Mouse (Mus musculus) midbrain, embryonic 14.5 days (tissue): ENCODE results near the gene Lin52. TPM values are rescaled to one million over a fixed set of nuclear protein-coding genes. Genes with fewer than 3 reads are reported as not detected.
"Not testable (repeated sequence)": the region's sequence is repeated elsewhere in the genome, so short reads cannot be mapped to it uniquely, and the experiment has no call there.

Experiments used
- ATAC-seq: fragments of 200-750 bp; cut with Nextera tagmentation; 2 replicates; pipeline ENCODE4 v1.8.0; 2017; ENCODE audit warnings: moderate number of reproducible peaks, moderate library complexity; ENCODE audit not compliant: low FRiP score, low TSS enrichment
- DNase-seq: peaks from one replicate; pipeline ENCODE4 v3.0.0-alpha.2; 2015
- H3K27ac ChIP-seq: fragments of 300-500 bp; sonication (generic); replicated peaks from 2 replicates; pipeline ENCODE4 v1.5.1; 2014; ENCODE audit warnings: mild to moderate bottlenecking, low read depth, low read length, moderate library complexity
- H3K27me3 ChIP-seq: fragments of 300-500 bp; sonication (generic); 2 replicates; pipeline ENCODE4 v1.6.1; 2014; ENCODE audit warnings: low read length, control low read depth, mixed read lengths; ENCODE audit not compliant: control insufficient read depth, insufficient read depth
- H3K36me3 ChIP-seq: fragments of 300-500 bp; sonication (generic); 2 replicates; pipeline ENCODE4 v1.6.1; 2014; ENCODE audit warnings: low read length, control low read depth; ENCODE audit not compliant: control insufficient read depth, insufficient read depth
- H3K4me1 ChIP-seq: fragments of 300-500 bp; sonication (generic); 2 replicates; pipeline ENCODE4 v1.6.1; 2014; ENCODE audit warnings: mild to moderate bottlenecking, antibody characterized with exemption, low read length, control low read depth; ENCODE audit not compliant: control insufficient read depth, insufficient read depth
- H3K4me2 ChIP-seq: fragments of 300-500 bp; sonication (generic); 2 replicates; pipeline ENCODE4 v1.6.1; 2014; ENCODE audit warnings: mild to moderate bottlenecking, low read length, moderate library complexity
- H3K4me3 ChIP-seq: fragments of 300-500 bp; sonication (generic); replicated peaks from 2 replicates; pipeline ENCODE4 v1.5.1; 2014; ENCODE audit warnings: low read depth, low read length
- H3K9ac ChIP-seq: fragments of 300-500 bp; sonication (generic); replicated peaks from 2 replicates; pipeline ENCODE4 v1.6.1; 2014; ENCODE audit warnings: mild to moderate bottlenecking, low read length, moderate library complexity
- H3K9me3 ChIP-seq: fragments of 300-500 bp; sonication (generic); 2 replicates; pipeline ENCODE4 v1.6.1; 2016; ENCODE audit warnings: low read length, control low read depth, mixed read lengths; ENCODE audit not compliant: control insufficient read depth
- WGBS: fragments of 180-500 bp; shearing (Covaris S2); extraction: QIAGEN DNeasy Blood & Tissue Kit; methylation state at CpG from one replicate; pipeline ENCODE4 v1.1.7; 2014; 5-methylcytosine and 5-hydroxymethylcytosine counted together
- polyA plus RNA-seq: library from polyadenylated mRNA; unstranded; fragments of >200 nt; fragmentation: Nextera tagmentation; extraction: Ambion mirVana; gene quantifications from 2 replicates; pipeline ENCODE4 v1.2.1, GENCODE M21; 2014

The Lin52 gene
- polyA plus RNA-seq, 1 experiment from 2014 or later: 41.5 TPM

DNA sequence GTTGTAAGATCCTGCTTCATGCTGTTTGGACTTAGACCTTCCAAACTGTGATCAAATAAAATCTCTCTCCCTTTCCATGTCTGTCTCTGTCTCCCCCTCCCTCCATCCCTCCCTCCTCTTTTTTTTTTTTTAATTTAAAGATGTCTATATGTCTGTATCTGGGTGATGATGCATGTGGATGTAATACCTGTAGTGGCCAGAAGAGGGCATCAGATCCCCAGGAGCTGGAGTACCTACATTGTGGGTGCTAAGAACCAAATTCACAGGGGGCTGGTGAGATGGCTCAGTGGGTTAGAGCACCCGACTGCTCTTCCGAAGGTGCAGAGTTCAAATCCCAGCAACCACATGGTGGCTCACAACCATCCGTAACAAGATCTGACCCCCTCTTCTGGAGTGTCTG is 88.3 kb downstream of the Lin52 start:
- H3K27me3 ChIP-seq, H3K4me2 ChIP-seq, H3K9me3 ChIP-seq, H3K4me1 ChIP-seq, H3K4me3 ChIP-seq, DNase-seq, ATAC-seq, H3K36me3 ChIP-seq, H3K9ac ChIP-seq, H3K27ac ChIP-seq: not testable (repeated sequence)
- 87% methylated on average over 3 of the region's 3 CpGs for WGBS

DNA sequence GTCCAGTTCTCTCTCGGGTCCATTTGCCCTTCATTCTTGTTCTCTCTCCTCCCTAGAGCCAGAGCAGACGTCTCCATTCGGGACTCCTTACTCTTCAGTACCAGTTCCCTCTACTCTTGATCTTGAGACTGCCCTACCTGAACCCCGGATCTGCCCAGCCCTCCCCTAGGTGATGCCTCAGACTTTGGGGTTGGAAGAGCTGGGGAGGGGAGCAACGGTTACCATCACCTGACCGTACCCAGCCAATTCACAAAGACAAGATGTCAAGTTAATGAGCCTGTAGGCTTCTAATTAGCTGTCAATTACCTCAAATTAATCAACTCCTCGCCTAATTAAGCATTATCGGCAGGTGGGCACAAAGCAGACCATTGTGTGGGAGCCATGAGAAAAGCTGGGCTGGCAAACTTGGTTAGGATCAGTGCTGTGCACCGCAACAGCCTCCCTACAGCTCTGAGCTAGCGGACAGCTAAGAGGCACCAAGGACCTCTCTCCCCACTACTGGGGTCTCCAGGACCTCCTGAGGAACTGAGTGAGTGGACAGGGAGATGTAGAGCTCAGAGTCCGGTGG is 90.3 kb downstream of the Lin52 start:
- no peak overlapping the region for H3K9ac ChIP-seq
- no peaks in the 10 kb centered on the region for H3K4me1 ChIP-seq
- H3K36me3 ChIP-seq: no peaks in the 10 kb centered on the region
- no peak overlapping the region for H3K4me3 ChIP-seq
- 81% methylated on average over 11 of the region's 11 CpGs for WGBS
- no peak overlapping the region for H3K4me2 ChIP-seq
- H3K27me3 ChIP-seq: no peaks in the 10 kb centered on the region
- DNase-seq (no peak), ATAC-seq (no peak)
- no peak overlapping the region for H3K27ac ChIP-seq
- H3K9me3 ChIP-seq: no peaks in the 10 kb centered on the region

DNA sequence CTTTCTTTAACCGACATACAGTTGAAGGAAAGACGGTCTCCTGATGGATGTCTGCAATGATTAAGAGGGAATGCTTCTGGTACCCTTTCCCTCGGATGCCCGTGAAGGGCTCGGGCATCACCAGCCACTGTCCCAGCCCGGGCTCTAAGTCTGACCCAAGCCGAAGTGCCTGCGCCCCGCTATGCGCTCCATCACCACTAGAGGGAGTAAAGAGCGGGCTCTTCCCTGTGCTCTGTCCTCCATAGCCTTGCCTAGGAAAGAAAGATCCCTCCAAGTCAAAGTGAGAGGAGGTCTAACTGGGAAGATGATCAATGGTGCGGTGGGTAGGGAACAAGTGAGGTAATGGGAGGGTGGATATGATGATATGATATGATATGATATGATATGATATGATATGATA is 94.8 kb downstream of the Lin52 start:
- no peak overlapping the region for H3K27ac ChIP-seq
- H3K9me3 ChIP-seq: no peaks in the 10 kb centered on the region
- no peaks in the 10 kb centered on the region for H3K36me3 ChIP-seq
- no peaks in the 10 kb centered on the region for H3K4me1 ChIP-seq
- no peak overlapping the region for H3K4me3 ChIP-seq
- DNase-seq (peak; percentile 85), ATAC-seq (peak; percentile 53; the same call in 1 of the 2 replicates)
- H3K9ac ChIP-seq: no peak overlapping the region
- no peak overlapping the region for H3K4me2 ChIP-seq
- no peaks in the 10 kb centered on the region; the same call in 1 of the 2 replicates for H3K27me3 ChIP-seq
- 4% methylated on average over 12 of the region's 12 CpGs for WGBS

DNA sequence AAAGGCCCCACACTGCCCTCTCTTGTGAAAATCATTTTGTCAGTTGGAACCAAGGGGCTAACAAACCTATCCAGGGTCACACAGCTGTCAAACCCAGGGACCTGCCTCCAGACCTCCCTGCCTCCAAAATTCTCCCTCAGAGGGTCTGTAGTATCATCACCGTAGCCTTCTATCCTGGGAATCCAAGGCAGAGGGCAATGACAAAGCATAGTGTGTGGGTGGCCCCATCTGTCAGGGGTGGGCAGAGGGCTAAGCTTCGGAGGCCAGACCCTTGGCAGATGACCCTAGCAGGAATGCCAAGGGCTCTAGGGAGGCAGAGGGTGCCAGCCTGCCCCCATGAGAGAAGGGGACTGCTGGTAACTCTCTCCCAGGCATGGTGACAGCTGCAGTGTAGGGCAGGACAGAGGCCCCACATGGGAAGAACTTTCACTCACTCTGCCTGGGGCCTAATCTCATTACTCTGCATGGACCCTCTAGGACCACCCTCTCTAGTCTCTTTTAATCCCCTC is 95.4 kb downstream of the Lin52 start:
- H3K4me3 ChIP-seq: no peak overlapping the region
- H3K27ac ChIP-seq: no peak overlapping the region
- ATAC-seq (no peak), DNase-seq (no peak)
- H3K9me3 ChIP-seq: no peaks in the 10 kb centered on the region
- H3K4me1 ChIP-seq: no peaks in the 10 kb centered on the region
- no peak overlapping the region for H3K9ac ChIP-seq
- H3K36me3 ChIP-seq: no peaks in the 10 kb centered on the region
- 42% methylated on average over 2 of the region's 2 CpGs for WGBS
- H3K27me3 ChIP-seq: no peaks in the 10 kb centered on the region; the same call in 1 of the 2 replicates
- no peak overlapping the region for H3K4me2 ChIP-seq

DNA sequence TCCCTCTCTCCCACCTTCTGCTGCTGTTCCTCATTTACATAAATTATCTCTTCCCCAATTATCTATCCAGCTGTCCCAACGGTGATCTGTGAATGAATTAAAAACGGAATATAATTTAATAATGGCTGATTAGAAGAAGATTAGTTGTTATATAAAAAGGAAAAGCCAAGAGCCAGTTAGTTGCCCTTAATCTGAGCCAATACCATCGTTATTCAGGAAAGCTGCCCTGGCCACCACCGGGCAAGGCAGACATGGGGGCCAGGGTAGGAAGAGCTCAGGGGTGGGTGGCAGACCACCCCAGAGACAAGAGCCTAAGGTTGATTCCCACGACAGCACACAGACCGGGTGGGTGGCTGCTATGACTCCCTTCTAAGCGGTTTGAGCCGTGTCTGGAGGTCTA is 97.0 kb downstream of the Lin52 start:
- Histone ChIP-seq H3K27me3 (no peaks in the 10 kb centered on the region; the same call in 1 of the 2 replicates), H3K9me3 (no peaks in the 10 kb centered on the region), H3K9ac (no peak overlapping the region), H3K27ac (0 out of 2 replicates have a peak overlapping the region, but pooled peaks have one; percentile 1), H3K4me2 (no peak overlapping the region), H3K36me3 (no peaks in the 10 kb centered on the region), H3K4me3 (no peak overlapping the region), H3K4me1 (no peaks in the 10 kb centered on the region)
- DNase-seq (no peak), ATAC-seq (no peak)
- 38% methylated on average over 8 of the region's 8 CpGs for WGBS

DNA sequence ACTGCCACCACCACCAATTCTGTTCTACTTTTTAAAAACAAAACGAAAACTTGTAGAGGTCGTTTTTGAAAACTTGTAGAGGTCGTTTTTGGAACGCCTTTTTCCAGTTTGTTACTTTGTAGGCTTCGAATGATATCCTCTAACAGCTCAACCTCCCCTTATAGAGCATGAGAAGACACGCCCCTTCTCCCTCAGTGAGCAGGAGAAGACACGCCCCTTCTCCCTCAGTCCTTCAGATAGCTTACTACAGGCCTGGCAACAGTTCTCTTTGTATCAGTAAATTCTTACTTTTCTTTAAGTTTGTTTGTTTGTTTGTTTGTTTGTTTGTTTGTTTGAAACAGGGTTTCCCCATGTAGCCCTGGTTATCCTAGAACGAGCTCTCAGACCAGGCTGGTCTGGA is 104.0 kb downstream of the Lin52 start:
- Histone ChIP-seq H3K27me3 (no peaks in the 10 kb centered on the region; the same call in 1 of the 2 replicates), H3K4me2 (no peak overlapping the region), H3K9me3 (no peaks in the 10 kb centered on the region; the same call in 1 of the 2 replicates), H3K4me3 (no peak overlapping the region), H3K27ac (no peak overlapping the region), H3K9ac (no peak overlapping the region), H3K36me3 (no peaks in the 10 kb centered on the region), H3K4me1 (no peaks in the 10 kb centered on the region)
- DNase-seq: no peak
- 64% methylated on average over 8 of the region's 8 CpGs for WGBS
- ATAC-seq: no peak

DNA sequence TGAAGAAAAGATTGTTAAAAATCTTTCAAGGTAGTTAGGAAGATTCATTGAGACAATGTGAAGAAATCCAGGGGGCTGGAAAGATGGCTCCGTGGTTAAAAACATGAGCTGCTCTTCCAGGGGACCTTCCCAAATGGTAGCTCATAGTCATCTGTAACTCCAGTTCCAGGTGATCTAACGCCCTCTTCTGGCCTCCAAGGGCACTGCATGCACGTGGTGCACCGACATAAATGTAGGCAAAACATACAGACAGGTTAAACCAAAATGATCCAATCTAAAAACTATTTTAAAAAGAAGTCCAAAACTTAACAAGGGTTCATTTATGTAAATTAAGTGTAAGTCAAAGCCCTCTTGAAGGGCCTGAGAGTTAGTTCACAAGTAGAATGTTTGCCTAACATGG is 111.3 kb downstream of the Lin52 start:
- DNase-seq (no peak), ATAC-seq (no peak)
- H3K27ac ChIP-seq: no peak overlapping the region
- no peak overlapping the region for H3K4me2 ChIP-seq
- H3K4me1 ChIP-seq: no peaks in the 10 kb centered on the region
- H3K27me3 ChIP-seq: peaks cover 7% of the 10 kb centered on the region
- H3K36me3 ChIP-seq: no peaks in the 10 kb centered on the region
- H3K4me3 ChIP-seq: no peak overlapping the region
- H3K9me3 ChIP-seq: no peaks in the 10 kb centered on the region; the same call in 1 of the 2 replicates
- H3K9ac ChIP-seq: no peak overlapping the region
- WGBS: 57% methylated on average over 4 of the region's 4 CpGs

DNA sequence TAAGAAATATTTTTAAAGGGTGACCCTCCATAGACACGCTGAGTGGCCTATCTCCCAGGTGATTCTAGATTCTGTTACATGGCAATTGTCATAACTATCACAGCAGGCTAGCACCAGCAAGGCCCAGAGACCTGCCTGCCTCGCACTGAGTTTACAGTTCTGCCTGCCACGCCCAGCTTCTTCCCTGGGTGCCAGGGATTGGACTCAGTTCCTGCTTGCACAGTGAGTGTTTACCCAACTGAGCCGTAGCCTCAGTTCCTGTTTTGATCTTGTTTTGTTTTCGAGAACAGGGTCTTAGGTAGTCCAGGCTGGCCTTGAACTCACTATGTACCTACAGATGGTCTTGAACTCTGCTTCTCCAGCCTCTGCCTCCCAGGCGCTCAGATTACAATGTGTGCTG is 116.4 kb downstream of the Lin52 start:
- Histone ChIP-seq H3K9ac (no peak overlapping the region), H3K4me1 (no peaks in the 10 kb centered on the region; the same call in 1 of the 2 replicates), H3K27ac (no peak overlapping the region), H3K36me3 (no peaks in the 10 kb centered on the region), H3K9me3 (no peaks in the 10 kb centered on the region), H3K4me3 (no peak overlapping the region), H3K4me2 (no peak overlapping the region), H3K27me3 (peaks cover 55% of the 10 kb centered on the region)
- DNase-seq: no peak
- WGBS: 79% methylated on average over 6 of the region's 6 CpGs
- ATAC-seq: no peak

DNA sequence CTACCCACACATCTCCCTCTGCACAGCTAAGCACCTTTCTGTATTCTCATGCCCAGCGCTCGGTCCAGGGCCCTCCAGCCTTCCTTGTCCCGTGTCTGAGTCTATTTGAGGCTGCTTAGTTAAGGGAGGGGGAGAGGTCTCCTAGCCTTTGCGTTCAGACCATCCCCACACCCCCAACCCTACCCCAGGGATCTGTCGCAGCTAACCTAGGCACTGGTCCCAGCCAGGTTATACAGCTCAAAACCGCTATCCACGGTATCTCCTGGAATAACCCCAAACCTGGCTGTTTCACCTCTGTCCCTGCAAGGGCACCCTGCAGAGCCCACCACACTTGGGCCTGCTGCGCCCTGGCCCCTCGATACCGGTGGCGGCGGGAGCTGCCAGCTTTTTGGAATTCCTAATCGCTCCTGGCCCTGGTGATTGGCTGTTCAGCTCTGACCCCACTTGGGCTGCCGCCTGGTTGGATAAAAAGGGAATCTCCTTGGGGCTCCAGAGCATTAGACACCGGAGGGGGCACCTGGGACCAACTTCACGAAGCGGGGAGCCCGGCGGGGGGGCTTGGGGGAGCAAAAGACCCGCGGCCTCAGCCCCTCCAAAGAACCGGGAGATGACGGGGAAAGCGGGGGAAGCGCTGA is 118.2 kb downstream of the Lin52 start, which contains the start of gene Vsx2:
TSS of gene Vsx2 (plus strand) at position 427 of the 635 bp plus-strand sequence.
- Histone ChIP-seq H3K27ac (no peak within 1 kb of the TSS), H3K4me2 (peak within 1 kb of the TSS; percentile 15; the same call in 1 of the 2 replicates), H3K9ac (no peak within 1 kb of the TSS), H3K4me1 (no peaks in the 10 kb centered on the region; the same call in 1 of the 2 replicates), H3K27me3 (peaks cover 67% of the 10 kb centered on the region), H3K36me3 (no peaks in the 10 kb centered on the region), H3K4me3 (no peak within 1 kb of the TSS), H3K9me3 (no peaks in the 10 kb centered on the region)
- 1% methylated on average over 25 of the region's 25 CpGs for WGBS
- ATAC-seq: no peak
- no peak for DNase-seq
